Mouse (Mus musculus): ENCODE measurements around the gene Naa15. TPM values are rescaled to one million over a fixed set of nuclear protein-coding genes. Genes with fewer than 3 reads are reported as not detected.

Naa15 gene
- total and polyA plus RNA-seq, 3 experiments: 27.6 to 95.3 (median 59.0) TPM

DNA sequence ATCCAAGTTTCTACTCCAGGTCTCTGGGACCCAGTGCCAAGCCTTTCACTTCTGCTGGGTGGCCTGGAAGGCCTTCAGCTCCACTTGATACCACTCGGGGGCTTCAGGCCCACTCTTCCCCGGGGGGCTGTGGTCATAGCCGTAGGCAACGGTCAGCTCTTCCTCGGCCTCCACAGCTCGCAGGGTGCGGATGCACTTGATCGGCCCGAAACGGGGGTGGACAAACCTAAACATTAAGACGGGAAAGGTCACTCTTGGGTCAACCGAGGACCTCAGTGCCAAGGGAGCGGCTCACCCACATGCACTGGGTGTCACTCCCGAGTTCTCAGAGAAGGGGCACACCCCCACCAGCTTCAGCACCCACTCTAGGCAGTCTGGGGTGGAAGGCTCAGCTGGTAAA is 106.3 kb downstream of the Naa15 start:
- Histone ChIP-seq H3K27me3 (replicated peaks) (no peaks in the 10 kb centered on the region), H3K27ac (ENCODE audit: insufficient read depth, low read depth) (no peak overlapping the region), H3K9me3 (replicated peaks; ENCODE audit: low read length) (peaks cover 2% of the 10 kb centered on the region), H3K4me2 (ENCODE audit: insufficient read depth, low read depth, poor library complexity, severe bottlenecking) (no peak overlapping the region), H3K36me3 (replicated peaks in 1 of 2; ENCODE audit: control insufficient read depth in 1 of 2, insufficient read depth in 1 of 2, low read length in 1 of 2) (peaks cover 70 to 85% of the 10 kb centered on the region in 2 experiments), H3K4me3 (replicated peaks in 1 of 3; ENCODE audit: low read depth in 2 of 3, low read length in 2 of 3, poor library complexity in 1 of 3) (no peak overlapping the region), H3K4me1 (ENCODE audit: control insufficient read depth in 1 of 2, insufficient read depth in 2 of 2) (peaks cover 7 to 49% of the 10 kb centered on the region in 2 experiments), H3K9ac (ENCODE audit: insufficient read depth, low read depth) (no peak overlapping the region), H3K79me2 (replicated peaks; ENCODE audit: control insufficient read depth, extremely low read depth, insufficient read depth, poor library complexity, severe bottlenecking) (no peaks in the 10 kb centered on the region)
- no peak for DNase-seq (ENCODE audit: extremely low read depth)
- dilution Hi-C loops (cut with MboI; ENCODE audit: extremely low pct_ligation_motif_present, extremely low pct_unique_long_range_greater_than_20kb, low sequenced_read_pairs): no loop called here
- in situ Hi-C loops (cut with MboI; ENCODE audit: low pct_ligation_motif_present, low pct_unique_long_range_greater_than_20kb, low sequenced_read_pairs): no loop called here
- TF ChIP-seq SMC3 (IDR thresholded peaks at IDR 0.05; ENCODE audit: low read depth, low read length): no peak
- TF ChIP-seq KAT2A (IDR thresholded peaks at IDR 0.05; ENCODE audit: insufficient replicate concordance, low read length): no peak
- no peak for TF ChIP-seq MEF2A (IDR thresholded peaks at IDR 0.05; ENCODE audit: borderline replicate concordance, low read depth, low read length)
- TF ChIP-seq USF2 (conservative IDR thresholded peaks at IDR 0.05; ENCODE audit: low read depth, low read length): no peak
- TF ChIP-seq POLR2A (IDR thresholded peaks at IDR 0.05; ENCODE audit: low read depth, low read length): no peak

GRCm38 (mm10) chr3:51525186-51525785 is 110.3 kb downstream of the Naa15 start:
- H3K27me3 ChIP-seq (replicated peaks): no peaks in the 10 kb centered on the region
- H3K36me3 ChIP-seq (replicated peaks in 1 of 2; ENCODE audit: control insufficient read depth in 1 of 2, insufficient read depth in 1 of 2, low read length in 1 of 2): peaks cover 84 to 95% of the 10 kb centered on the region in 2 experiments
- no peaks in the 10 kb centered on the region for H3K79me2 ChIP-seq (replicated peaks; ENCODE audit: control insufficient read depth, extremely low read depth, insufficient read depth, poor library complexity, severe bottlenecking)
- H3K4me1 ChIP-seq (ENCODE audit: control insufficient read depth in 1 of 2, insufficient read depth in 2 of 2): peaks cover 0 to 15% of the 10 kb centered on the region in 2 experiments; a peak in 2 of 4 replicates
- dilution Hi-C loops (cut with MboI; ENCODE audit: extremely low pct_ligation_motif_present, extremely low pct_unique_long_range_greater_than_20kb, low sequenced_read_pairs): no loop called here
- no peak for TF ChIP-seq JUND (conservative IDR thresholded peaks at IDR 0.05; ENCODE audit: low read depth, low read length)
- no peak for TF ChIP-seq ZC3H11A (IDR thresholded peaks at IDR 0.05; ENCODE audit: low read depth, low read length)
- no peak overlapping the region for H3K4me3 ChIP-seq (replicated peaks in 1 of 3; ENCODE audit: low read depth in 2 of 3, low read length in 2 of 3, poor library complexity in 1 of 3)
- no peak overlapping the region for H3K4me2 ChIP-seq (ENCODE audit: insufficient read depth, low read depth, poor library complexity, severe bottlenecking)
- no peak overlapping the region for H3K9ac ChIP-seq (ENCODE audit: insufficient read depth, low read depth)
- in situ Hi-C loops (cut with MboI; ENCODE audit: low pct_ligation_motif_present, low pct_unique_long_range_greater_than_20kb, low sequenced_read_pairs): no loop called here
- peaks cover 2% of the 10 kb centered on the region for H3K9me3 ChIP-seq (replicated peaks; ENCODE audit: low read length)
- H3K27ac ChIP-seq (ENCODE audit: insufficient read depth, low read depth): no peak overlapping the region
- no peak for DNase-seq (ENCODE audit: extremely low read depth)

Other genes starting within 250 kb of the Naa15 start
- gene Noct, start 190.7 kb upstream of the Naa15 start, total RNA-seq (2012; rRNA removed): 8.7 and 10.2 TPM in 2 replicates
- 13.8 and 14.5 TPM in 2 replicates for gene Noct, start 190.7 kb upstream of the Naa15 start, total RNA-seq (2014; rRNA removed)
- gene Noct, start 190.7 kb upstream of the Naa15 start, polyA plus RNA-seq (2012; ENCODE audit: insufficient read length, low read depth): 9.9 and 12.0 TPM in 2 replicates
- gene Elf2, start 74.5 kb upstream of the Naa15 start, total RNA-seq (2012; rRNA removed): 30.5 and 31.2 TPM in 2 replicates
- 41.2 and 42.8 TPM in 2 replicates for gene Elf2, start 74.5 kb upstream of the Naa15 start, total RNA-seq (2014; rRNA removed)
- 30.1 and 32.2 TPM in 2 replicates for gene Elf2, start 74.5 kb upstream of the Naa15 start, polyA plus RNA-seq (2012; ENCODE audit: insufficient read length, low read depth)
- not detected in 2 replicates for gene Mgarp, start 18.4 kb upstream of the Naa15 start, total RNA-seq (2012; rRNA removed)
- not detected in 2 replicates for gene Mgarp, start 18.4 kb upstream of the Naa15 start, total RNA-seq (2014; rRNA removed)
- gene Mgarp, start 18.4 kb upstream of the Naa15 start, polyA plus RNA-seq (2012; ENCODE audit: insufficient read length, low read depth): 0.23 TPM in 1 of 2 replicates, not detected in the other
- gene Ndufc1, start 6.2 kb upstream of the Naa15 start, total RNA-seq (2012; rRNA removed): 213 and 233 TPM in 2 replicates
- 206 and 234 TPM in 2 replicates for gene Ndufc1, start 6.2 kb upstream of the Naa15 start, total RNA-seq (2014; rRNA removed)
- gene Ndufc1, start 6.2 kb upstream of the Naa15 start, polyA plus RNA-seq (2012; ENCODE audit: insufficient read length, low read depth): 109 and 159 TPM in 2 replicates
- 4.8 and 6.0 TPM in 2 replicates for gene Rab33b, start 68.8 kb downstream of the Naa15 start, total RNA-seq (2012; rRNA removed)
- gene Rab33b, start 68.8 kb downstream of the Naa15 start, total RNA-seq (2014; rRNA removed): 9.3 and 9.9 TPM in 2 replicates
- 7.0 and 7.1 TPM in 2 replicates for gene Rab33b, start 68.8 kb downstream of the Naa15 start, polyA plus RNA-seq (2012; ENCODE audit: insufficient read length, low read depth)
- 21.7 and 23.6 TPM in 2 replicates for gene Setd7, start 145.7 kb downstream of the Naa15 start, total RNA-seq (2012; rRNA removed)
- gene Setd7, start 145.7 kb downstream of the Naa15 start, total RNA-seq (2014; rRNA removed): 16.2 and 16.6 TPM in 2 replicates
- gene Setd7, start 145.7 kb downstream of the Naa15 start, polyA plus RNA-seq (2012; ENCODE audit: insufficient read length, low read depth): 28.9 and 34.3 TPM in 2 replicates
- 48.8 and 51.4 TPM in 2 replicates for gene Mgst2, start 245.2 kb downstream of the Naa15 start, total RNA-seq (2012; rRNA removed)
- gene Mgst2, start 245.2 kb downstream of the Naa15 start, total RNA-seq (2014; rRNA removed): 62.7 and 76.0 TPM in 2 replicates
- 131 and 147 TPM in 2 replicates for gene Mgst2, start 245.2 kb downstream of the Naa15 start, polyA plus RNA-seq (2012; ENCODE audit: insufficient read length, low read depth)

Data from CH12.LX (cell line).